Mouse (Mus musculus) lung, adult 2 months (tissue): ENCODE data around the gene Dhx9. TPM values are rescaled to one million over a fixed set of nuclear protein-coding genes. Genes with fewer than 3 reads are reported as not detected.
"Not testable (repeated sequence)": the region's sequence is repeated elsewhere in the genome, so short reads cannot be mapped to it uniquely, and the experiment has no call there.

Experiments
- DNase-seq: peaks from one replicate; pipeline ENCODE4 v3.0.0; 2022
- H3K4me1 ChIP-seq: fragments of 200-500 bp; 2 replicates; pipeline ENCODE4 v1.6.1; 2011; ENCODE audit warnings: low read length; ENCODE audit not compliant: control insufficient read depth, insufficient read depth
- H3K4me3 ChIP-seq: fragments of 200-500 bp; replicated peaks from 2 replicates; pipeline ENCODE3; 2011; ENCODE audit warnings: low read depth, mild to moderate bottlenecking, control low read depth, low read length; ENCODE audit errors: extremely low read depth
- CTCF ChIP-seq: fragments of 200-500 bp; IDR thresholded peaks from 2 replicates; pipeline ENCODE4 v1.5.1; 2011; ENCODE audit warnings: mild to moderate bottlenecking, low read length, control low read depth; ENCODE audit not compliant: insufficient read depth
- POLR2A ChIP-seq: fragments of 200-500 bp; IDR thresholded peaks from 2 replicates; pipeline ENCODE4 v1.6.1; 2011; ENCODE audit warnings: low read depth, mild to moderate bottlenecking, control low read depth, low read length, borderline replicate concordance; ENCODE audit errors: extremely low read depth
- whole genome bisulfite sequencing: fragments of 180-500 bp; shearing (Covaris S2); methylation state at CpG from one replicate; pipeline ENCODE4 v1.1.7; 2018; 5-methylcytosine and 5-hydroxymethylcytosine counted together
- polyA plus RNA-seq: library from polyadenylated mRNA; depleted of rRNA; stranded (reverse); fragments of >200 nt; gene quantifications from 2 replicates; pipeline ENCODE4 v1.2.3, GENCODE M21; 2012; rRNA removed

Dhx9 gene
- polyA plus RNA-seq, 1 experiment: 16.1 TPM

GRCm38 (mm10) chr1:153411723-153412122 lies 75.7 kb downstream of the Dhx9 start:
- no peak for DNase-seq
- TF ChIP-seq POLR2A: no peak
- no peak for TF ChIP-seq CTCF
- WGBS: 74% methylated on average over 6 of the region's 6 CpGs
- Histone ChIP-seq H3K4me1 (no peaks in the 10 kb centered on the region), H3K4me3 (no peak overlapping the region)

GRCm38 (mm10) chr1:153410915-153411314 lies 76.5 kb downstream of the Dhx9 start:
- not testable (repeated sequence) for H3K4me1 ChIP-seq, DNase-seq, H3K4me3 ChIP-seq
- 69% methylated on average over 2 of the region's 4 CpGs for WGBS

GRCm38 (mm10) chr1:153408296-153408695 lies 79.2 kb downstream of the Dhx9 start:
- not testable (repeated sequence) for H3K4me1 ChIP-seq, H3K4me3 ChIP-seq, DNase-seq
- 67% methylated on average over 5 of the region's 5 CpGs for WGBS

DNA sequence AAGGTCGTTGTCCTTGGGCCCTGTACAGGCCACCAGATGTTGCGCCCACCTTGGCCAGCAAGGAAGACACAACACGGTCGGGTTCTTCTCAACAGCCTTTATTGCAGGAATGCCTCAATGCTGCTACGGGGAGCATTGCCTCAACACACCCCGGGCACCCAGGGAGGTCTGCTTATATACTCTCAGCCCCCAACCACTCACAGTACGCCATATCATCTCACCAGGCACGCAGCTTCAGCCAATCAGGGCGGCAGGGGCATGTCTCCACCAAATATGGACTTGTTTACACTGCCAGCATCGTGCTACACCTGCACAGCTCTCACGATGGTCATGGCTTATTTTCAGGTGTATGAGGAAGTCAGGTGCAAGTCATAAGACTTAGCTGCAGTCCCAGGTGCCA lies 79.8 kb downstream of the Dhx9 start:
- 82% methylated on average over 11 of the region's 11 CpGs for WGBS
- DNase-seq: not testable (repeated sequence)

More for the DNA sequence above, 79.8 kb downstream of the Dhx9 start:
- H3K4me3 ChIP-seq, H3K4me1 ChIP-seq: not testable (repeated sequence)

Other genes with a start within 250 kb of the Dhx9 start
- 101 and 116 TPM in 2 replicates for gene Lamc1, start 154.9 kb downstream of the Dhx9 start, polyA plus RNA-seq
- gene Shcbp1l, start 62.5 kb downstream of the Dhx9 start, polyA plus RNA-seq: 0.13 and 0.28 TPM in 2 replicates
- gene Npl, start 62.4 kb upstream of the Dhx9 start, polyA plus RNA-seq: 1.0 and 1.1 TPM in 2 replicates
- 0.01 TPM in 1 of 2 replicates, not detected in the other for gene Rgs8, start 165.4 kb upstream of the Dhx9 start, polyA plus RNA-seq